Mouse (Mus musculus) right cerebral cortex, postnatal 36 days (tissue): Measurements from ENCODE around the gene Myh9.
"Not testable (repeated sequence)": the region's sequence is repeated elsewhere in the genome, so short reads cannot be mapped to it uniquely, and the experiment has no call there.

ENCODE experiments used
- DNase-seq, 2 experiments: peaks; one replicate each; pipeline ENCODE4 v3.0.0; 2022; ENCODE audit warnings: low spot score in 2 of 2, mixed read lengths in 1 of 2

Gene Myh9

GRCm38 (mm10) chr15:77755132-77755531 is 86.8 kb downstream of the Myh9 start:
- no peak for DNase-seq

- DNase-seq, result no peak
These were observed 89.5 kb downstream of the Myh9 start for GRCm38 (mm10) chr15:77752443-77752842.

DNA sequence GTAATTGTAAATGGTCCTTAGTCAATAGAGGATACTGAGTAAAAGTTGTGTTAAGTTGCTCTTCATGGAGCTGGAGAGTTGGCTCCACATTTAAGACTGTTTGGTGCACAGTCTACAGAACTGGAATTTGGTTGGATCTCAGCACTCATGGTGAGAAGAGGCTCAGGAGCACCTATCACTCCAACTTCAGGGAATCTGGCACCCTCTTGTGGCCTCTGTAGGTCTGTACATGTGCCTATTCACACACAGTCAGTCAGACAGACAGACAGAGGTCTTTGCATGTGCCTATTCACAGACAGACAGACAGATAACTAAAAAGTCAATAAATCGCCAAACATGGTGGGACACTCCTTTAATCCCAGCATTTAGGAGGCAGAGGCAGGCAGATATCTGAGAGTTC is 91.5 kb downstream of the Myh9 start:
- DNase-seq, result no peak

DNA sequence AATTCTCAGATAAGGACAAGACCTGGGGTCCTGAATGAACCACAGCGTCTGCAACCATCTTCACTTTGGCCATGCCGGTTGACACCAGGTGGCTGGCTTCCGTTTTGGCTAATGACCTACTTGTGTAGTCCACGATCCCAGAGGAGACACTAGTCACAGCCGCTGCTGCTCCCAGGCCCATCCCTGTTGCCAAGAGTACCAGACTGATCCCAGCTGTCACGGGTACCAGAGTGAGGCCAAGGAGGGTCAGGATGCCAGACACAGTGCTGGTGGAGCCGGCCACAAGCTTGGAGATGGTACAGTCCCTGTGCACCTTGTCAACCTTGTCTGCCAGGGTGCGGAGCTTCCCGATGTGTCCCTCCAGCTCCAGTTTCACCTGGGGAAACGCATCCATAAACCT is 92.3 kb downstream of the Myh9 start:
- no peak for DNase-seq

- DNase-seq, result no peak
These were observed 93.6 kb downstream of the Myh9 start for GRCm38 (mm10) chr15:77748414-77748813.

DNA sequence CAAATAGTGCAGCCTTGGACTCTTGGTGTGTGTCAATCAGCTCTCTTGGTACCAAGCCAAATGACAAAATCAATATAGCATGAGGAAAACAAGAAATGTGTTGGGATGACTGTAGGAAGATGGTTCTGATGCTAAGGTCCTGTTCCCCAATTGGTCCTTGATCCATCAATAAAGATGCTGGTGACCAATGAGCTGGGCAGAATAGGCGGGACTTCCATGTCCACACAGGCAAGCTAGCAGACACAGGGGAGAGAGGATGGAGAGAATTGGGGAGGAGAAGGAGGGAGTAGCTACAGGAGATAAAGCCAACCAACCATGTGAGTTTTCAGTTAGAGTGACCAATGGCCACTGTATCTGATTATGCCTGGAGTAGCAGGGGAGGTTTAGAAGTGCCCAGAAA is 95.6 kb downstream of the Myh9 start:
- DNase-seq, result no peak

GRCm38 (mm10) chr15:77745081-77745480 is 96.9 kb downstream of the Myh9 start:
- DNase-seq, result no peak

DNA sequence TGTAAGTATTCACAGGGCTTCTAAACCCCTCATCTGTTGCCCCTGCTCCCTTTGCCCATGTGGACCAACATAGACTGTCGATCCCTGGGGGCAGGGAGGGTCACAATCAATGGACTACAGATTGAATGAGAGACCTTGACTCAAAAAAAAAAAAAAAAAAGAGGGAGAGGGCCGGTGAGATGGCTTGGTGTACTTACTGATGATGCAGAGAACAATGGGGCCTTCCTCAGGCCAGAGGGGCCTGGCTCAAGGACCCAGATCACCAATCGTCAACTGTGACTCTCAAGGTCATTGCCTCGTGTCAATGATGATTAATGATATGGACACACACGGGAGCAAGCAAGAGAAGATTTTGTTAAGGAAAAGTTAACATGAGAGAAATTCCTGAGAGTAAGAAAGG is 97.3 kb downstream of the Myh9 start:
- DNase-seq, result no peak

DNA sequence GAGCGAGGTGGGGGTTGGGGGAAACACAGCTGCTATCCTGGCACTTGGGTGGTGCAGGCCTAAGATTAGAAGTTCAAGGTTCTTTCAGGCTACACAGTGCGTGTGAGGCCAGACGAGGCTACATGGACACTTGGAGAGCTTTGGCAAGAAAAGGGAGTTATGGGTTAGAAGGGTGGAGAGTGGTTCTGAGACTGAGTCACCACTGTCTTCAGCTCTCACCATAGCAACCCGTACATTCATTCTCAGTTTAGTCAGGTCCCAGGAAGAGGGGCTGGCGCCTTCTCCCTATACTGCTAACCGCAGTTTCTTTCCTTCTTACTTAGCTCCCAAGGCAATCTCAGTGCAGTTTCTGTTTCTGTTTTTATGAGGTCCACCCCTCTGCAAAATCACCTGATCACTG is 100.4 kb downstream of the Myh9 start:
- not testable (repeated sequence) for DNase-seq

GRCm38 (mm10) chr15:77740511-77741297 is 101.3 kb downstream of the Myh9 start:
- no peak for DNase-seq

DNA sequence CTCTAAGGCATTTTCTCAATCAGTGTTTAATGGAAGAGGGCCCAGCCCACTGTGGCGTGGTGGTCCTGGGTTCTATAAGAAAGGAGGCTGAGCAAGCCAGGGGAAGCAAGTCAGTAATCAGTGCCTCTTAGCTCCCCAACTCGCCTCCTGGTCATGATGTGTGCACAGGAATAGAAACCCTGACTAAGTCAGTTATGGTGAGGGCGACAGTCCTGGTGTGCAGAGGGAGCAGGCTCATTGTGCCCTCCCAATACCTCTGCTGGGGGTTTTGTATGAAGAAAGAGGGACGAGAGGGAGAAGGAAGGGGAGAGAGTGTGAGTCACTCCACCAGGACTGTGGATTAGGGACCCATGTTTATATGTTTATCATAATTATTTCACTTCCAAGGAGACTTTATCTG is 108.1 kb downstream of the Myh9 start:
- DNase-seq, result not testable (repeated sequence)

DNA sequence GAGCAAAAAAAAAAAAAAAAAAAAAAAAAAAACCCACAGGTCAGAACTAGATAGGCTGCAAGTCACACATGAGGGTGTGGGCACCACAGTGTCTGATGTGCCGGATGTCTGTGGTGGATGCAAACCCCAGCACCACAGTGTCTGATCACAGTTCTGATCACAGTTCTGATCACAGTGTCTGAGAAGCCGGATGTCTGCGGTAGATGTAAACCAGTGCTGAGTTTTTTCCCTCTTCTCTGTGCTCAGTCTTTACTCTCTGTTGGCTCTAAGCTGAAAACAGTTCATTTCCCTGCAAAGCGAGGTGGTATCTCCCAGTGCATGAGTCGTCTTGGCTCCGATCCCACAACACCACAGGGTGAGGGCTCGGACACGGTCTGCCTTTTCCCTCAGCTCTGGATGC is 108.6 kb downstream of the Myh9 start:
- not testable (repeated sequence) for DNase-seq

- not testable (repeated sequence) for DNase-seq
These were observed 109.1 kb downstream of the Myh9 start for GRCm38 (mm10) chr15:77732851-77733250.

- DNase-seq, result no peak
These were observed 110.4 kb downstream of the Myh9 start for GRCm38 (mm10) chr15:77731605-77732004.

- DNase-seq, result not testable (repeated sequence)
These were observed 113.2 kb downstream of the Myh9 start, which contains the start of gene Apol9b for GRCm38 (mm10) chr15:77728739-77729138. TSS of gene Apol9b (plus strand) at chr15:77729039.

DNA sequence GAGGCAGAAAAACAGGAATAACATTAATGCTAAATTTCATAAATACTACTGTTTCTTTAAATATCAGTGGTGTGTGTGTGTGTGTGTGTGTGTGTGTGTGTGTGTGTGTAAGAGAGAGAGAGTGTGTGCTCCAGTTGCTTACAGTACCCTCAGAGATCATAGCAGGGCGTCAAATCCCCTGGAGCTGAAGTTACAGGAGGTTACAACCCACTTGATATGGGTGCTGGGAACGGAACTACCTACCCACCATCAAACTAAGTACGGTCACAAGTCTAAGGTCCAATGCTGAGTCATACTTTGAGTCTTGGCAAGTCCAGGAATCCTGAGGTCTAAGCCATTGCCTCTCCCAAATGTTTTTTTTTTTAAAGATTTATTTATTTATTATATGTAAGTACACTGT is 114.2 kb downstream of the Myh9 start:
- not testable (repeated sequence) for DNase-seq

GRCm38 (mm10) chr15:77727139-77727538 is 114.8 kb downstream of the Myh9 start:
- DNase-seq, result not testable (repeated sequence)

DNA sequence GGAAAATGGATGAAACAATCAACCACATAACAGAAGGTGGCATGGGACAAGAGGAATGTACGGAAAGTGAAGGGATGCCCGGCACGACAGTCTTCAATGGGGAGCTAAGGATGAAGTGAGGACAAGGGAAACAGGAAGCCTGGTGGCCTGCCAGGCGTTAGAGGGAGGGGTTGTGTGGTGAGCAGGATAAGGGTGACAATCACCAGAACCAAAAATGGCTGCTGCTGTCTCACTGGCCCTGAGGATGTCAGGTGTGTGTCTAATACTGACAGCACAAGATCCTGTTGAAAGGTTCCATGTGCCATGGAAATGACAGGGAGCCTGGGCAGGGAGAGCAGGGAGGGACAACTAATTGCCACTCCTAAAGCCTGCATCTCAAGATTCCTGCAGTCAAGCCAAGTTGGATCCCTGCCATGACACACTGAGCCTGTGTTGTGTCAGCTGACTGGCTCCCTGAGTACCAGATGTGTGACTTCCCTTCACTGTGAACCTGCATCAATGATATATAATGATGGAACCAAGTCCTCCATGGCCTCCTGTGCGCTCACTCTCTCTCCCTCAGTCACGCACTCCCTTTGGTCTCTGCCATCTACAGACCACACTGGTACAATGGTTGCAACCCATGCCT is 116.5 kb downstream of the Myh9 start:
- DNase-seq, result not testable (repeated sequence)

GRCm38 (mm10) chr15:77724208-77724911 is 117.6 kb downstream of the Myh9 start:
- DNase-seq, result not testable (repeated sequence)

- DNase-seq, result not testable (repeated sequence)
These were observed 120.5 kb downstream of the Myh9 start for GRCm38 (mm10) chr15:77721509-77721908.

GRCm38 (mm10) chr15:77718240-77718639 is 123.7 kb downstream of the Myh9 start:
- DNase-seq, result not testable (repeated sequence)
